Mouse (Mus musculus) heart, adult 8-10 months (tissue): ENCODE measurements around the gene Nmnat2. TPM values are rescaled to one million over a fixed set of nuclear protein-coding genes. Genes with fewer than 3 reads are reported as not detected.

ENCODE experiments used
- DNase-seq: peaks from one replicate; pipeline ENCODE4 v3.0.0; 2022; ENCODE audit warnings: low spot score
- total RNA-seq, 4 experiments: library from RNA; stranded (reverse); gene quantifications; 2 replicates each; pipeline ENCODE4 v1.2.4; 2022

The Nmnat2 gene
- total RNA-seq = under 1 TPM; 0.16 to 0.46 (median 0.32) TPM

DNA sequence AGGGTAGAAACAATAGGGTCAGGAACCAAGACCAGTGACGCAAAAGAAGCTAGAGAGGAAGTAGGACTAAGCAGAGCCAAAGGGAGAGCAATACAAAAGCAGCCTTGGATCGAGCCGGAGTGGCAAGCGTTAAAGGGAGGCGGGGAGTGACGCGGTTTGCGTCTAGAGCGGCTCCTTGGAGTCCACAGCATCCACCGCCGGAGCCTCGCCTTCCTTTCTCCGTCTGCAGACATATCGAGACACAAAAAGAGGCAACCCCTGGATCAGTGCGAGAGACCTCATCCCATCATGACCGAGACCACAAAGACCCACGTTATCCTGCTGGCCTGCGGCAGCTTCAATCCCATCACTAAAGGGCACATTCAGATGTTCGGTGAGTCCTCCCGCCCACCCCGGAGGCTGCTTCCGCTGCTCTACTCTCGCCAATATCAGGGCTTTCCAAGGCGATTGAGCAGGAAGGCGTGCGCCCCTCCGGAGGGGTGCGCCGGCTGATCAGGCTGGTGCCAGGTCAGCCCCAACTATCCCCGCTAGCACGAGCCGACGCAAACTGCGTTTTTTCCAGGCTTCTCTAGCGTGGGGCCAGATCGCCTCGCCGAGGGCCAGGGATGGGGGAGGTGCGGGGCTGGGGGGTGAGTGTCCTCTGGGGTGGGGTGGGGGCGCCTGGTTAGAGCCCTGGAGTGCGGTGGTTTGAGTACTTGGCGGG lies at the start of gene Nmnat2:
Nmnat2 (plus strand) TSS at position 173 of the 703 bp plus-strand sequence.
- DNase-seq = no peak

DNA sequence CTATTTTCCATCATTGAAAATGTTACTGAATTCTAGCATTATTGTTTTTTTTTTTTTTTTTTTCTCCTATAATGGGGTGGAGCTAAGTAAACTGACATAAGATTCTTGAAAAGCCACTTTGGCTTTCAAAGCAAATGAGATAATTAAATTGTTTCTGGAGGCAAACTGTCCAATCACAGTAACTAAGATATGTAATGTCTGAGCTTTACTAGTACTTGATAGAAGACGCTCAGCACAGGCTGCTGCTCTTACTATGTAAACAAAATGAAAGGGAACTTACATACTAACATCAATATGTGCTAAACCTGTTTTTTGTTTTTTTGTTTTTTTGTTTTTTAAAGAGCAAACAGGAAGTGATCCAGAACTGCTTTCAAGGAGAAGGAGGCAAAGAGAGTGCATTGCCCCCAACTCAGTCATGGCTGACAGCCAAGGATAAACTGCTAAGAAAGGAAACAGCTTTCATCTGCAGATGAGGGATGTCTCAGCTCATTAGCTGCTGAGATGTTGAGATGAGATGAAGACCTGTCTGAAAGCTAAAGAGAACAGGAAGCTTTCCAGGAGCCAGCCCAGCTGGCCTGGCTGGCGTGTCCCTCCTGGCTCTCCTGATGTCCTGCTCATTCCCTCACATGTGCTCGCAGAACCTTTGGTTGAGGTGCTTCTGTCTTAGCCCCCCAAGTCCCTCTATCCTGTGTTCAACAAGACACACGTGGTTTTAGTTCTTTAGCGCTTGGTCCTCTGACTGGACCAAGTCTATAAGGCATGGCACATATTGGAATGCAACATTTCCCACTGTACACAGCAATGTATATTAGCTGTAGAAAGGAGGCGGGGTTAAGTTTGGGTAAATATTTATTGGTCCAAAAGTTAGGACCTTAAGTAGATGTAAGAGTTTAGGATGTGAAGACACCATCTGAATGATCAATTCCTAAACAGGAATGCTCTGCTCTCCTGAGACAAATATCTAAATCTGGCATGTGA lies 41.0 kb upstream of the Nmnat2 start:
- no peak for DNase-seq

- no peak for DNase-seq
These were observed 39.0 kb upstream of the Nmnat2 start for GRCm38 (mm10) chr1:152915766-152916165.

DNA sequence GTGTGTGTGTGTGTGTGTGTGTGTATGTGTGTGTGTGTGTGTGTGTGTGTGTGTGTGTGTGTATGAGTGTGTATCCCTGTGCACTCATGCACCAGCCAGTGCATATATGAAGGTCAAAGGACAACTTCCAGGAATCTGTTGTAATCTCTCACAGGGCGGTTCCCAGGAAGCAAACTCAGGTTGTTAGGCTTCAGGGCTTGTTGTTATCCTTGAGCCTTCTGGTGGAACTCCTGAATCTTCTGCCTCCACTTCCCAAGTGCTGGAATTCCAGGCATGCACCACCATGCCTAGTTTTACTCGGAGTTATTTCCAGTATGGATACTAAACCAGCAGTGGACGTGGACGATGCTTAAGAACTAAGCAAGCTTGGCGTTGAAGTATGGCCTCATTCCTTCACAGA lies 37.9 kb upstream of the Nmnat2 start:
- DNase-seq = no peak

DNA sequence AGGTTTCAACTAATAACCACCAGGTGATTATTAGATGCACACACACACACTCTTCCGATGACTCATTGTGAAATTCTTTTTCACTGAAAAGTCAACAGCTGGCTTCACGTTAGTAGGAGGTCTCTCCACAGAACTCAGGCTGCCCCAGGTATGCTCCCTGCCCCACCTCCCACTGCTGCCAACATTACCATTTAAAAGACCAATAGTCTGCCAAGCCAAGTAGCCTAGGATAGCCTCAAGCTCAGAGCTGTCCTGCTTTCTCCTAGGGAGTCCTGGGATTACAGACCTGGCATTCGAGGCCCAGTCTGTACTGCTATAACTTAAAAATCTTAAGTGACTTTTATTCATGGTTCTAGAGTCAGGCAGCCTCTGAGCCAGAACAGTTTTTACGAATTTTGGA lies 37.2 kb upstream of the Nmnat2 start:
- no peak for DNase-seq

- DNase-seq = no peak
These were observed 33.0 kb upstream of the Nmnat2 start for GRCm38 (mm10) chr1:152921786-152922185.

DNA sequence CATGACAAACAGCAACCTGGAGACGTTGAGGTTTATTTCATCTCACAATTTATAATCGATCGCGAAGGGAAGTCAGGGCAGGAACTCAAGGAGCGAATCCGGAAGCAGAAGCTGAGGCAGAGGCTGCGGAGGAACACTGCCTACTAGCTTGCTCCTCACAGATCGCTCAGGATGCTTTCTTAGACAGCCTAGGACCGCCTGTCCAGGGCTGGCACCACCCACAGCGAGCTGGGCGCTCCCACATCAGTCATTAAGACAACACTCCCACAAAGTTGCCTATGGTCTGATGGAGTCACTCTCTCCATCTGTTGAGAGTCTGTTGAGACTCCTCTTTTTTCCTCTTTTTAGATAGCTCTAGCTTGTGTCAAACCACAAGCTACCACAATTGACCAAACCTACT lies 20.8 kb upstream of the Nmnat2 start:
- DNase-seq = no peak

DNA sequence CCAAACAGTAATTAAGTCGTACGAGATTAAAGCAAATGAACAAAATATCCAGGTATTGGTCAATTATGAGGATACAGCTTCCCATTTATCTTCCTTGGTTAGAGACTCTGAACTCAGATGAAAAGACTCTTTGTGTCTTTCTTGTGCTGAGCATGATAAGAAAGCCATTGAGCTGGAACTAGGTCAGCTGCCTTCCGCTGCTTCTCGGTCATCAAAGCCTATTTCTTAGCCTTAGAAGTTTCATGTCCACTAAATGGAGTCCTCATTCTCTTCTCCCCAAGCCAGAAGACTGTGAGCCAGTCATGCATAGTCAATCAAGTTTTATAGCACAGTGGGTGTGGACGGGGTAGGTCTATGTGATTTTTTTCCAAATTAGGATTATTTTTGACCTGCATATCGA lies 19.3 kb upstream of the Nmnat2 start:
- no peak for DNase-seq

DNA sequence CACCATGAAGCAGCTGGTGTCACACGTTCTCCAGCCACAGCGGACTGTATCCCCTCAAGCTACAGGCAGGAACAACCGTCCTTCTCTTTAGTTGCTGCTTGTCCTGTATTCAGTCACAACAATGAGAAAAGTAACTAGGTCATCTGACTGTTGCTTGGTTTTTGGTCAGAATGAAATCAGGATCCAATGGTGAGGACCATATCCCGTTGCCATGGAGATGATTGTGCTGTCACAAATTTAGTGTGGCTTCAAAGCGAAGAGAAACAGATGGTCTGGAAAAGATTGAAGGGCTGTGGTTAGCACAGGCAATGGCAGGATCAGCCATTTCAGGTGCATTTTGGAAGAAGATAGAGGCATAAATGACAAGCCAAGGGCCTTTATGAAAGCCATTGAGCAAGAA lies 18.4 kb upstream of the Nmnat2 start:
- no peak for DNase-seq

- no peak for DNase-seq
These were observed 11.8 kb upstream of the Nmnat2 start for GRCm38 (mm10) chr1:152942977-152943376.

- no peak for DNase-seq
These were observed 626 bp upstream of the Nmnat2 start for GRCm38 (mm10) chr1:152954167-152954566.

DNA sequence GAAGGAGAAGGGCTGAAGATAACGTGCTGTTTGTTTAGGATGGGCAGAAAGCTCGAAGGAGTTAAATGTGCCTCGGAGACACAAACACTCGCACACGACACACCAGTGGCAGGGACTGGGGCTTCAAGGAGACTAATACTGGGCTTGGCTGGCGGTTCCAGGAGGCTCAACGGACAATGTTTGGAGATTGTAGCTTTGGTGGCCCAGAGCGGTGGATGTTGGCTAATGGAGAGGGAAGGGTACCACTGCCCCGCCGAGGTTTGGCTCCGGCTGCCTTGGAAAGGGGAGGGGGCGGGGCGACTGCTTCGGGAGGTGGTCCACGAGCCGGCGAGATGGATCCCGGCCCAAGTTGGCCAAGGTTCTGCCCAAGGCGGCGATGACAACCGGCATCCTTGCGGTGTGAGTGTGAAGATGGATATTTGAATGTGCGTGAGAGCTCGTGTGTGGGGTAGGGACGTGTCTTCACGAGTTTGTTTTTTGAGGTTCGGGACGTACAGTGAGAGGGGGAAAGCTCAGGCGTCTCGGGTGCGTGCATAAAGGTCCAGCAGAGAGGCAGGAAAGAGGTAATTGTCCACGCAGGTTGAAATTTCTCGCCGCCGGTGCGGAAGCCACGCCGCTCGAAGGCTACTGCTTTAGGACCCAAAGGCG lies 895 bp downstream of the Nmnat2 start:
- no peak for DNase-seq

GRCm38 (mm10) chr1:152956221-152956620 lies 1.4 kb downstream of the Nmnat2 start:
- peak; percentile 22 for DNase-seq

- no peak for DNase-seq
These were observed 9.6 kb downstream of the Nmnat2 start for GRCm38 (mm10) chr1:152964344-152964743.

DNA sequence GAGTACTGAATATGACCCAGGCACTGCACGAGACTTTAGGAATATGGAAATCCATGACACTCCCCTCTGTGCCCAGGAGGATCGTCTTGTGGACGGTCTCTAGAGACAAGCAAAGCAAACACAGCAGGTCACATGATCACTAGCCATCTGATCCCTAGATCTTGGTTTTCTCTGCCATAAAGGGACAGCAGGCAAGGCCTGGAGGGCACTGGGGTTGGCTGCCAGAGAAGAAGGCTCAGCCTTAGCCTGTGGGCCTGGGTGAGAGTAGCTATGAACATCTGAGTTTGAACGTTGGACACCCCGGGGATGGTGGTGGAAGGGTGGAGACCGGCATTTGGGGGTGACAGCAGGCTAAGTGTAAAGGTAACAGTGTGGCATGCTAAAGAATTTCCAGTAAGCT lies 11.4 kb downstream of the Nmnat2 start:
- no peak for DNase-seq

DNA sequence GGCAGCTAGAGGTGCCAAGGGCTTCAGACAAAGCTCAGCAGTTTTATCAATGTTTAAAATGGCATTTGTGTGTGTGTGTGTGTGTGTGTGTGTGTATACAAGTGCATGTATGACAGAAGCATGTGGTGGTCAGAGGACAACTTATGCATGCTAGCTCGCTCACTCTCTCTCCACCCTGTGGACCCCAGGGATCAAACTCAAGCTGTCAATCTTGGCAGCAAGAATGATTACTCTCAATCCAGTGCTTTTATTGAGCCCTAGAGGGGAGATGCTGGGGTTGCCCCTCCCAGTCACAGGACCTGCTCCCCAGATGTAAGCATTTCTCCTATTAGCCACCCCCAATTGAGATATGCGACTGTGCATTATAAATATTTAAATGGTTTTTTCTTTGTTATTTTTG lies 11.9 kb downstream of the Nmnat2 start:
- no peak for DNase-seq

DNA sequence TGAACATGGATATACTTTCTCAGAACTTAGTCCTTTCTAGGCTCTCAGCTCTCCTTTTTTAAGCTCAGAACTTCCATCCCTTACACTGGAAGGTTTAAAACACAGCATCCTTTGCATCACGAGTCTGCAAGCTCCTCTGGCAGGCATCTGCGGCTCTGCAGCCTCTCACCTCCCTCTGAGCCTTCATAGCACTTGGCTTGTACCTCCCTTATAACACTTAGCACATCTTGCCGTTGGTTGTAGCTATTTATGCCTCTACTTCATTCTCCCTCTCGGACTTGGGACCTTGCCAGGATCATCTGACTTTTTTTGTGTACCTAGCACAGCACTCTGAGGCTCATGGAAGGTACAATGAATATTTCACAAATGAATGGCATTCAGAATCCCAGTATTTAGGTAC lies 14.3 kb downstream of the Nmnat2 start:
- DNase-seq = no peak

DNA sequence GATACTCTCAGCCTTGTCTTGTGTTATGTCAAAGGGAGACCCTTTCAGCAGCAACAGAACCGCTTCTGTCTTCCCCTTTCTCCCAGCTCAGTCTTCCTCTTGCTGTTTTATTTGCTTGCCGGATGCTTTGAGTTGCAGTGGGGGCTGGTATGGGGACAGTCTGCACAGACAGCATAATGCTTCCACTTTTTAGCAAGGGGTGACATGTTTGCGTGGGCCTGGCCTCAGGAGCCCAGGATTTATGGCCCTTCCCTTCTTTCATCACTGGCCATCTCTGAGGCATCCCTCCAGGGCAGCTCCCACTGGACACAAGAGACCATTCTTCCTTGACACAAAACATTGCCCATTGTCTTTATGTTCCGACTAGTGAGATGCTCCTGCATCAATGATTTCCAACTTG lies 18.2 kb downstream of the Nmnat2 start:
- DNase-seq = no peak

GRCm38 (mm10) chr1:152973421-152973820 lies 18.6 kb downstream of the Nmnat2 start:
- no peak for DNase-seq

DNA sequence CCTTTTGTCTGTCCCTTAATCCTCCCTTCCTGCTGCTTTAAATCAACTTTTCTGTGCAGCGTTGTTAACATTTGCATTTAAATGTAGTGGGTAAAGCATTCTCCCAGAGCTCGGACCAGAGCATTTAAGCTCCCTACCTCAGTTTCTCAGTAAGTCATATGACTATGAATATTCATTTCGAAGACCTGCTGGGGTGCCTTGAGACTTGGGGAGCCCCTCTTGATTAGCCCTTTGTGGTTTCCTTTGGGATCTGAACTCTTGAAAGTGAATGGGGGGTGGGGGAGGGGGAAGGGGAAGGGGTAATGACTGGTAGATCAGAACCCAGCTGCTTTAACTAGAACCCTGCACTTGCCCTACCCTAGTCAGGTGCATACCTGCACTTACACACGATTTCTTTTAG lies 19.1 kb downstream of the Nmnat2 start:
- DNase-seq = no peak

DNA sequence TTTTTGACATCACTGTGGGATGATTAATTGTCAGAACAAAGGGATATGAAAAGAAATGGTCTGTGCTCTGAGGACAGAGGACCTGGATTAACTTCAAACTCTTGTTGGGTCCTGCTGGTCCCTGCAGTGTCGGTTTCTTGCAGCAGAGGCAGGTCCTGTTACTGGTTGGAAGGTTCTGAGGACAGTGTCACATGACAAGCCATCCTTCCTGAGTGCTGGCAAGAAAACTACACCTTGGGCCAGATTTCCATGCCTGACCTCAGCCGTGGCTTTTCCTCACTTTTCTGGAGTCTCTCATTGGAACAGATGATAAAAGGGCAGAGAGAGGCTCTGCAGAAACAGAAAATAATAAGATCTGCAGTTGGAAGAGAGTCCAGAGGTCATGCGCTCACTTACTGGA lies 20.4 kb downstream of the Nmnat2 start:
- DNase-seq = no peak

GRCm38 (mm10) chr1:152978700-152979099 lies 23.9 kb downstream of the Nmnat2 start:
- no peak for DNase-seq
